Mouse (Mus musculus): Measurements from ENCODE around the gene AI661453.

DNA sequence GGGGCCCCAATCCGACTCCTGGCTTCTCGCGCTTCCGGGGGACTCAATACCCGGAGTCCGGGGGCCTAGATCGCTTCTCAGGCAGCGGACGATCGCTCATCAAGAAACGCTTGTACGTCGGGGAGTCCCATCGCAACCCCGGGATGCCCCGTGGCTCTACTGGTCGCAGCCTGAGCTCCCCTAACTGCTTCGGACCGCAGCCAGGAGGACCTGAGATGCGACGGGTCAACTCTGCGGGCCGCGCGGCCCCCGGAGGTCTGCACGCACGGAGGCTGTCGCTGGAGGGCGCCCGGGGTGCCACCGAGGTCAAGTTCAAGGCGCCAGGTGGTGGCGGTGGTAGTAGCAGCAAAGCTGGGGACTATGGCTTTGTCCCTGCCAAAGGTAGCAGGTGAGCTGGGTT lies 32.1 kb downstream of the AI661453 start:
- TF ChIP-seq MYB (IDR thresholded peaks at IDR 0.05; ENCODE audit: low read depth, low read length) (no peak), CHD2 (IDR thresholded peaks at IDR 0.05; ENCODE audit: low read length) (no peak), TCF12 (IDR thresholded peaks at IDR 0.05; ENCODE audit: low read depth, low read length) (no peak), GABPA (IDR thresholded peaks at IDR 0.05; ENCODE audit: low read depth, low read length) (no peak)
